Mouse (Mus musculus): ENCODE results near the gene Gsto2. TPM values are rescaled to one million over a fixed set of nuclear protein-coding genes. Genes with fewer than 3 reads are reported as not detected.

Gene Gsto2
- polyA plus RNA-seq, 1 experiment from 2014 or later, result 2.0 TPM

GRCm38 (mm10) chr19:47884296-47885085 is 19.2 kb downstream of the Gsto2 start:
- 73% methylated on average over 13 of the region's 13 CpGs for WGBS
- peaks cover 42% of the 10 kb centered on the region for H3K4me1 ChIP-seq
- no peak overlapping the region for H3K4me2 ChIP-seq
- no peaks in the 10 kb centered on the region for H3K9me3 ChIP-seq (replicated peaks)
- H3K4me3 ChIP-seq (replicated peaks), result no peak overlapping the region
- no peaks in the 10 kb centered on the region for H3K36me3 ChIP-seq
- H3K9ac ChIP-seq, result no peak overlapping the region
- no peak overlapping the region for H3K27ac ChIP-seq
- H3K27me3 ChIP-seq, result no peaks in the 10 kb centered on the region
- ATAC-seq (replicated peaks; ENCODE audit: low FRiP score), result no peak

GRCm38 (mm10) chr19:47885191-47885743 is 19.9 kb downstream of the Gsto2 start:
- H3K9ac ChIP-seq, result no peak overlapping the region
- peaks cover 50% of the 10 kb centered on the region for H3K4me1 ChIP-seq
- no peak overlapping the region for H3K4me2 ChIP-seq
- H3K36me3 ChIP-seq, result no peaks in the 10 kb centered on the region
- WGBS, result 59% methylated on average over 7 of the region's 7 CpGs
- no peak overlapping the region for H3K27ac ChIP-seq
- no peak overlapping the region for H3K4me3 ChIP-seq (replicated peaks)
- no peaks in the 10 kb centered on the region for H3K27me3 ChIP-seq
- no peaks in the 10 kb centered on the region for H3K9me3 ChIP-seq (replicated peaks)
- ATAC-seq (replicated peaks; ENCODE audit: low FRiP score), result no peak

DNA sequence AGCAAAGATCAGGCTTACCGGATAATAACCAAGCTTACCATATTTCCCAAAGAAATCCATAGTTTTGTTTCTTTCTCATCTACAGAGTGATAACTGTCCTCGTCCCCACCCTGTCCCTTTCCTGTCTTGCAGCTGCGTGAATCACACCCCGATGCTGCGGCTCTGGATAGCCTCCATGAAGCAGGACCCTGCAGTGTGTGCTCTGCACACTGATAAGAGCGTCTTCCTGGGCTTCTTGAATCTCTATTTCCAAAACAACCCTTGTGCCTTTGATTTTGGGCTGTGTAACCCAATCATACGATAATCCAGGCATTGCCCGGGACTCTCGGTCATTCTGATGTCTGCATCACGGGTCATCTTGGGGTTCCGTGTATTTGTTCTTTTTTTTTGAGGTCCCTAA is 20.6 kb downstream of the Gsto2 start:
- Histone ChIP-seq H3K4me3 (replicated peaks) (no peak overlapping the region), H3K36me3 (no peaks in the 10 kb centered on the region), H3K9me3 (replicated peaks) (no peaks in the 10 kb centered on the region), H3K4me1 (peaks cover 56% of the 10 kb centered on the region), H3K27me3 (no peaks in the 10 kb centered on the region), H3K9ac (no peak overlapping the region), H3K4me2 (no peak overlapping the region), H3K27ac (peak overlapping the region; percentile 56)
- ATAC-seq (replicated peaks; ENCODE audit: low FRiP score), result no peak
- 75% methylated on average over 11 of the region's 11 CpGs for WGBS

- no peak overlapping the region for H3K9ac ChIP-seq
- 37% methylated on average over 7 of the region's 7 CpGs for WGBS
- no peak overlapping the region for H3K4me3 ChIP-seq (replicated peaks)
- H3K4me1 ChIP-seq, result peaks cover 64% of the 10 kb centered on the region
- ATAC-seq (replicated peaks; ENCODE audit: low FRiP score), result peak; percentile 49
- no peak overlapping the region for H3K4me2 ChIP-seq
- no peaks in the 10 kb centered on the region for H3K27me3 ChIP-seq
- H3K27ac ChIP-seq, result peak overlapping the region; percentile 61
- H3K9me3 ChIP-seq (replicated peaks), result no peaks in the 10 kb centered on the region
- no peaks in the 10 kb centered on the region for H3K36me3 ChIP-seq
Observed at GRCm38 (mm10) chr19:47886617-47887016, 21.3 kb downstream of the Gsto2 start.

- no peaks in the 10 kb centered on the region for H3K27me3 ChIP-seq
- no peak overlapping the region for H3K9ac ChIP-seq
- no peaks in the 10 kb centered on the region for H3K9me3 ChIP-seq (replicated peaks)
- ATAC-seq (replicated peaks; ENCODE audit: low FRiP score), result no peak
- H3K36me3 ChIP-seq, result no peaks in the 10 kb centered on the region
- no peak overlapping the region for H3K4me3 ChIP-seq (replicated peaks)
- H3K4me2 ChIP-seq, result no peak overlapping the region
- H3K27ac ChIP-seq, result peak overlapping the region; percentile 61
- WGBS, result 86% methylated on average over 10 of the region's 10 CpGs
- peaks cover 72% of the 10 kb centered on the region for H3K4me1 ChIP-seq
Observed at GRCm38 (mm10) chr19:47887417-47887816, 22.1 kb downstream of the Gsto2 start.

DNA sequence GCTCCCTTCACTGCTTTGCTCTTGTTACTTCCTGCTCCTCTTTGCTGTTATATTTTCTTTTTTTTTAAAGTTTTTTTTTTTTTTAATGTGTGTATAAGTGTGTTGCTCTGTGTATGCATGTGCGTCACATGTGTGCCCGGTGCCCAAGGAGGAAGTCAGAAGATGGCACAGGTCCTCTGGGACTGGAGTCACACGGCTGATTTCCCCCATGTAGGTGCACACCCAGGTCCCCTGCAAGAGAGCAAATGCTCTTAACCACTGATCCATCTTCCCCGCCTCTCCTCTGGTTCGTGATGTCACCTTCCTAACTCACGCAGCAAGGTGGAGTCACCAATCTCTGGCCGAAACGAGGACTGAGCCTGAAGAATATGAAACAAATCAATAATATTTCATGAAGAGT is 22.7 kb downstream of the Gsto2 start:
- Histone ChIP-seq H3K4me3 (replicated peaks) (no peak overlapping the region), H3K9ac (no peak overlapping the region), H3K4me2 (no peak overlapping the region), H3K4me1 (peaks cover 71% of the 10 kb centered on the region), H3K9me3 (replicated peaks) (no peaks in the 10 kb centered on the region), H3K36me3 (no peaks in the 10 kb centered on the region), H3K27ac (no peak overlapping the region), H3K27me3 (no peaks in the 10 kb centered on the region)
- no peak for ATAC-seq (replicated peaks; ENCODE audit: low FRiP score)
- WGBS, result 93% methylated on average over 8 of the region's 8 CpGs

DNA sequence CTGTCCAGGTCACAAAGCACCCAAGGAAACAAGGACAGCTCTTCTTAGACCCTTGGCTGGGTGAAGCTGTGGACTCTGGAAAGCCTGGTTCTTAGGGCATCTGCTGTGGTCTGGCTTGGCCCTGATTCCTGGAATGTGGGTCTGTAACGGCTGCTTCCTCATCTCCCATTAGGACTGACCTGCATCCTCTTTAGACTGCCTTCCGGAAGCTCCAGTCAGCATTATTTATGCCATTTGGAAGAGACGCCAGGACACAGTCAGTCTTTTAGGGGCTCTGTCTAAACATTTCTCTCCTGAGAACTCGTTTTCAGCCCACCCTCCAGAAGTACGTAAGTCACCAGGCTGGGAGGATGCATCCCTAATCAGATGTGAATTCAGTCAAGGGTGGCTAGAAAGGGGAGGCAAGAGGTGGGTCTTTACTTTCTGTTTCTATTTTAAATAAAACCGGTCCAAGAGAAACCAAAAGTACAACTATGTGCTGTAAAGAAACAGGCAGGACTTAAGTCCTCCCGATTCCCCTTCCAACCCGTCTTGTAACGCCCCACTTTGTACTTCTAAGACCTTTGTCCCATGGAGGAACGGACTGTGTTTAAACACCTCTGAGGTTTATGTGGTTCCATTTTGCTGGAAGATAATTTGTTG is 25.3 kb downstream of the Gsto2 start:
- Histone ChIP-seq H3K9me3 (replicated peaks) (no peaks in the 10 kb centered on the region), H3K4me1 (peaks cover 50% of the 10 kb centered on the region), H3K4me2 (peak overlapping the region; percentile 33), H3K27me3 (no peaks in the 10 kb centered on the region), H3K36me3 (peaks cover 24% of the 10 kb centered on the region), H3K27ac (peak overlapping the region; percentile 89), H3K9ac (no peak overlapping the region), H3K4me3 (replicated peaks) (peak overlapping the region; percentile 3; the same call in 1 of the 2 replicates)
- peak; percentile 34 for ATAC-seq (replicated peaks; ENCODE audit: low FRiP score)
- WGBS, result 34% methylated on average over 10 of the region's 10 CpGs

DNA sequence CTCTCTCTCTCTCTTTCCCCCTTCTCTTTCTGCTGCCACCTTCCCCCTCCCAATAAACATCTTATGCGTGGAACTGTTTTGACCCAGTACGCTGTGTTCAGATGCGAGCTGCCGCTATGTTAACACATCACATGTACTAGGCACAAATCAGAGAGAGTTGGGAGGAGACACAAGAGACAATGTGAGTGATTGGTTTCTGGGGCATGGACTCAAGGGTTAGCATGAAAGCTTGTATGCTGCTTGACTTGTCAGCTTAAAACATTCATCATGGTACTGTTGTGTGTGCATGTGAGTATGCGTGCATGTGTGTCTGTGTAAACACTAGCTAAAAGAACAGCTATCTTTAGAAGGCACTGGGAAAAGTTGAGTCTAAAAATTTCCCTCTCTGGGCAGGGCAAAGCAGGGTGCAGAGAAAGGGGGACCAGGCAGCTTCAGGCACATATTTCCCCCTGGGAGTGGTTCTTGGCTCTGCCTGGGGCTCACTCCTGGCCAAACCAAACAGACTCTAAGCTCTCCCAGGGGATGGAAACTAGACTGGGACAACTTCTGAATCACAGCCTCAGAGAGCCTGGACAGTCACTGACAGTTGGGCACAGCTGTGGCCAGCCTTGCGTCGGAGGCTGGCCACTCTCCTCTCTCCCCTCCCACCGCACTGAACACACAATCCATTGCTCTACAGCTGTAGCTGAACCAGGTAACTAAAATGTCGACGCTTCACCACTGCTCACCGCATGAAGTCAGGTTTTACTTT is 26.4 kb downstream of the Gsto2 start:
- H3K27me3 ChIP-seq, result no peaks in the 10 kb centered on the region
- H3K9ac ChIP-seq, result no peak overlapping the region
- peak; percentile 53; the same call in 1 of the 2 replicates for ATAC-seq (replicated peaks; ENCODE audit: low FRiP score)
- H3K4me2 ChIP-seq, result no peak overlapping the region
- H3K27ac ChIP-seq, result peak overlapping the region; percentile 89
- WGBS, result 52% methylated on average over 11 of the region's 11 CpGs
- peaks cover 35% of the 10 kb centered on the region for H3K36me3 ChIP-seq
- H3K4me1 ChIP-seq, result peaks cover 40% of the 10 kb centered on the region
- no peak overlapping the region for H3K4me3 ChIP-seq (replicated peaks)
- no peaks in the 10 kb centered on the region for H3K9me3 ChIP-seq (replicated peaks)

DNA sequence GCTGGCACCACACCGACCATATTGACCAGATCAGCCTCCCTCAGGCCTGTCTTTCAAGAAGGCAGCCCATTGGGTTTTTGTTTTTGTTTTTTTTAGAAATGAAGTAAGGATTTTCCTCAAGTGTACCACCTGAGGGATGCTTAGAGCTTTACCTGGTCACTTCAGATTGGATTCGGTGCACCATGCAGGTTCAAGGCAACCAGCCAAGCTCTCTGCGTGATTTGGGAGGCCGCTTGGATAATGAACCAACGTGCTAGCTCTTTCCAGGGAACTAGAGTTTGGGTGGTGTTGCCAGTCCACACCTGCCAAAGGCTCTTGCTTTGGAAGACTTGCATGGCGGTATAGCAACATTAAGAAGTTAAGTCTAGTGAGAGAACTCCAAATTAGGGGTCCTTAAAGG is 27.8 kb downstream of the Gsto2 start:
- Histone ChIP-seq H3K9me3 (replicated peaks) (no peaks in the 10 kb centered on the region), H3K9ac (no peak overlapping the region), H3K27me3 (no peaks in the 10 kb centered on the region), H3K27ac (no peak overlapping the region), H3K4me3 (replicated peaks) (no peak overlapping the region), H3K4me2 (no peak overlapping the region), H3K4me1 (peaks cover 35% of the 10 kb centered on the region), H3K36me3 (peaks cover 48% of the 10 kb centered on the region)
- no peak for ATAC-seq (replicated peaks; ENCODE audit: low FRiP score)
- WGBS, result 94% methylated on average over 6 of the region's 6 CpGs

GRCm38 (mm10) chr19:47898472-47899079 is 33.2 kb downstream of the Gsto2 start:
- Histone ChIP-seq H3K27ac (no peak overlapping the region), H3K36me3 (peaks cover 48% of the 10 kb centered on the region), H3K27me3 (no peaks in the 10 kb centered on the region), H3K4me1 (peaks cover 26% of the 10 kb centered on the region), H3K9ac (no peak overlapping the region), H3K4me2 (no peak overlapping the region), H3K4me3 (replicated peaks) (no peak overlapping the region), H3K9me3 (replicated peaks) (no peaks in the 10 kb centered on the region)
- WGBS, result 74% methylated on average over 8 of the region's 8 CpGs
- no peak for ATAC-seq (replicated peaks; ENCODE audit: low FRiP score)

DNA sequence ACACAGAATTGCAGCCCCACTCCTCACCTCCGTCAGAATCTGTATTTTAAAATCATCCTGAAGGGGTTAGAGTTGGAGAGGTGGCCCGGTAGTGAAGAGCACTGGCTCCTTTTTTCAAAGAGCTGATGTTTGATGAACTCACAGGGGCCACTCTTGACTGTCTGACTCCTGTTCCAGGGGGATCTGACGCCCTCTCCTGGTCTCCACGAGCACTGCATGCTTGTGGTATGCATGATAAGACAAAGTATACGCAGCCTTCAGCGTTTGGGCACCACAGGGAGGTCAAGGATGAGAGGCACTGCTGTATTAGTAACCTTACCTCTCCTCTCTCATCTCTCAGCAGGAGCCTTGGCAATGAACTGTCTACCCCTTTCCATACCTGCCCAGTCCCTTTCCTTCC is 34.7 kb downstream of the Gsto2 start:
- H3K36me3 ChIP-seq, result peaks cover 35% of the 10 kb centered on the region
- no peak overlapping the region for H3K4me3 ChIP-seq (replicated peaks)
- WGBS, result 67% methylated on average over 6 of the region's 6 CpGs
- H3K27me3 ChIP-seq, result no peaks in the 10 kb centered on the region
- no peak overlapping the region for H3K9ac ChIP-seq
- ATAC-seq (replicated peaks; ENCODE audit: low FRiP score), result no peak
- H3K4me2 ChIP-seq, result no peak overlapping the region
- no peak overlapping the region for H3K27ac ChIP-seq
- no peaks in the 10 kb centered on the region for H3K9me3 ChIP-seq (replicated peaks)
- peaks cover 39% of the 10 kb centered on the region for H3K4me1 ChIP-seq

Measured in kidney, embryonic 15.5 days (tissue).